Mouse (Mus musculus): ENCODE results near the gene Lgi4. TPM values are rescaled to one million over a fixed set of nuclear protein-coding genes. Genes with fewer than 3 reads are reported as not detected.
A peak's percentile ranks its signal among the peaks of the same experiment; 100 is the strongest.

The Lgi4 gene
- polyA plus RNA-seq, 1 experiment from 2014 or later: not detected

GRCm38 (mm10) chr7:31109796-31110195, 50.7 kb downstream of the Lgi4 start:
- Histone ChIP-seq H3K9me3 (ENCODE audit: low read length) (no peaks in the 10 kb centered on the region), H3K36me3 (replicated peaks; ENCODE audit: insufficient read depth, low read length) (no peaks in the 10 kb centered on the region; the same call in 1 of the 2 replicates), H3K27ac (ENCODE audit: low read depth) (no peak overlapping the region), H3K9ac (replicated peaks) (peak overlapping the region; percentile 21; the same call in 1 of the 2 replicates), H3K4me1 (ENCODE audit: insufficient read depth) (peaks cover 28% of the 10 kb centered on the region), H3K4me2 (ENCODE audit: low read depth, low read length) (no peak overlapping the region), H3K4me3 (ENCODE audit: low read depth, low read length) (no peak overlapping the region), H3K27me3 (ENCODE audit: insufficient read depth, low read length) (no peaks in the 10 kb centered on the region)
- TF ChIP-seq EP300 (IDR thresholded peaks at IDR 0.05; ENCODE audit: low read depth) (no peak), CTCF (IDR thresholded peaks at IDR 0.05; ENCODE audit: low read depth) (no peak)
- no peak for DNase-seq
- ATAC-seq: no peak
- WGBS (ENCODE audit: insufficient replicate concordance): 70% methylated on average over 5 of the region's 5 CpGs

- Histone ChIP-seq H3K9ac (replicated peaks) (no peak overlapping the region), H3K4me2 (ENCODE audit: low read depth, low read length) (peak overlapping the region; percentile 69; the same call in 1 of the 2 replicates), H3K9me3 (ENCODE audit: low read length) (no peaks in the 10 kb centered on the region), H3K4me1 (ENCODE audit: insufficient read depth) (peaks cover 31% of the 10 kb centered on the region), H3K27me3 (ENCODE audit: insufficient read depth, low read length) (no peaks in the 10 kb centered on the region), H3K27ac (ENCODE audit: low read depth) (0 out of 2 replicates have a peak overlapping the region, but pooled peaks have one; percentile 29), H3K4me3 (ENCODE audit: low read depth, low read length) (no peak overlapping the region), H3K36me3 (replicated peaks; ENCODE audit: insufficient read depth, low read length) (no peaks in the 10 kb centered on the region; the same call in 1 of the 2 replicates)
- no peak for DNase-seq
- no peak for ATAC-seq
- TF ChIP-seq CTCF (IDR thresholded peaks at IDR 0.05; ENCODE audit: low read depth): no peak
- TF ChIP-seq EP300 (IDR thresholded peaks at IDR 0.05; ENCODE audit: low read depth): no peak
- 50% methylated on average over 15 of the region's 15 CpGs for WGBS (ENCODE audit: insufficient replicate concordance)
Observed at GRCm38 (mm10) chr7:31110861-31111385, 51.8 kb downstream of the Lgi4 start.

GRCm38 (mm10) chr7:31112036-31112435, 52.9 kb downstream of the Lgi4 start:
- 0 out of 2 replicates have a peak overlapping the region, but pooled peaks have one; percentile 11 for H3K9ac ChIP-seq (replicated peaks)
- WGBS (ENCODE audit: insufficient replicate concordance): 27% methylated on average over 4 of the region's 4 CpGs

GRCm38 (mm10) chr7:31113800-31114199, 54.7 kb downstream of the Lgi4 start:
- H3K36me3 ChIP-seq (replicated peaks; ENCODE audit: insufficient read depth, low read length): no peaks in the 10 kb centered on the region
- no peaks in the 10 kb centered on the region for H3K9me3 ChIP-seq (ENCODE audit: low read length)
- no peaks in the 10 kb centered on the region for H3K27me3 ChIP-seq (ENCODE audit: insufficient read depth, low read length)
- ATAC-seq (no peak), DNase-seq (no peak)
- H3K27ac ChIP-seq (ENCODE audit: low read depth): peak overlapping the region; percentile 92
- peak overlapping the region; percentile 69 for H3K4me2 ChIP-seq (ENCODE audit: low read depth, low read length)
- TF ChIP-seq EP300 (IDR thresholded peaks at IDR 0.05; ENCODE audit: low read depth) (no peak), CTCF (IDR thresholded peaks at IDR 0.05; ENCODE audit: low read depth) (no peak)
- H3K4me3 ChIP-seq (ENCODE audit: low read depth, low read length): peak overlapping the region; percentile 43
- 60% methylated on average over 6 of the region's 6 CpGs for WGBS (ENCODE audit: insufficient replicate concordance)
- H3K4me1 ChIP-seq (ENCODE audit: insufficient read depth): peaks cover 33% of the 10 kb centered on the region
- H3K9ac ChIP-seq (replicated peaks): peak overlapping the region; percentile 65

More at GRCm38 (mm10) chr7:31112036-31112435, 52.9 kb downstream of the Lgi4 start:
- no peak for DNase-seq
- no peaks in the 10 kb centered on the region for H3K27me3 ChIP-seq (ENCODE audit: insufficient read depth, low read length)
- H3K27ac ChIP-seq (ENCODE audit: low read depth): no peak overlapping the region
- H3K4me1 ChIP-seq (ENCODE audit: insufficient read depth): peaks cover 35% of the 10 kb centered on the region
- no peaks in the 10 kb centered on the region for H3K9me3 ChIP-seq (ENCODE audit: low read length)
- H3K36me3 ChIP-seq (replicated peaks; ENCODE audit: insufficient read depth, low read length): no peaks in the 10 kb centered on the region; the same call in 1 of the 2 replicates
- no peak for TF ChIP-seq EP300 (IDR thresholded peaks at IDR 0.05; ENCODE audit: low read depth)
- no peak for TF ChIP-seq CTCF (IDR thresholded peaks at IDR 0.05; ENCODE audit: low read depth)
- ATAC-seq: no peak
- H3K4me3 ChIP-seq (ENCODE audit: low read depth, low read length): no peak overlapping the region
- peak overlapping the region; percentile 69 for H3K4me2 ChIP-seq (ENCODE audit: low read depth, low read length)

- peaks cover 30% of the 10 kb centered on the region for H3K4me1 ChIP-seq (ENCODE audit: insufficient read depth)
- H3K36me3 ChIP-seq (replicated peaks; ENCODE audit: insufficient read depth, low read length): no peaks in the 10 kb centered on the region
- no peaks in the 10 kb centered on the region for H3K9me3 ChIP-seq (ENCODE audit: low read length)
- TF ChIP-seq CTCF (IDR thresholded peaks at IDR 0.05; ENCODE audit: low read depth) (peak; percentile 42), EP300 (IDR thresholded peaks at IDR 0.05; ENCODE audit: low read depth) (no peak)
- H3K4me2 ChIP-seq (ENCODE audit: low read depth, low read length): peak overlapping the region; percentile 69
- WGBS (ENCODE audit: insufficient replicate concordance): 55% methylated on average over 10 of the region's 10 CpGs
- H3K4me3 ChIP-seq (ENCODE audit: low read depth, low read length): peak overlapping the region; percentile 43
- peak overlapping the region; percentile 65 for H3K9ac ChIP-seq (replicated peaks)
- DNase-seq: peak; percentile 56
- peak overlapping the region; percentile 92 for H3K27ac ChIP-seq (ENCODE audit: low read depth)
- peak; percentile 26 for ATAC-seq
- H3K27me3 ChIP-seq (ENCODE audit: insufficient read depth, low read length): no peaks in the 10 kb centered on the region
Observed at GRCm38 (mm10) chr7:31114646-31115045, 55.5 kb downstream of the Lgi4 start.

- ATAC-seq: peak; percentile 90
- H3K27ac ChIP-seq (ENCODE audit: low read depth): peak within 1 kb of the TSS; percentile 92
- peak within 1 kb of the TSS; percentile 69 for H3K4me2 ChIP-seq (ENCODE audit: low read depth, low read length)
- 36% methylated on average over 11 of the region's 15 CpGs for WGBS (ENCODE audit: insufficient replicate concordance)
- peak within 1 kb of the TSS; percentile 65 for H3K9ac ChIP-seq (replicated peaks)
- TF ChIP-seq CTCF (IDR thresholded peaks at IDR 0.05; ENCODE audit: low read depth) (no peak), EP300 (IDR thresholded peaks at IDR 0.05; ENCODE audit: low read depth) (no peak)
- no peaks in the 10 kb centered on the region for H3K9me3 ChIP-seq (ENCODE audit: low read length)
- no peaks in the 10 kb centered on the region for H3K36me3 ChIP-seq (replicated peaks; ENCODE audit: insufficient read depth, low read length)
- DNase-seq: peak; percentile 82
- no peaks in the 10 kb centered on the region for H3K27me3 ChIP-seq (ENCODE audit: insufficient read depth, low read length)
- H3K4me1 ChIP-seq (ENCODE audit: insufficient read depth): peaks cover 27% of the 10 kb centered on the region
- H3K4me3 ChIP-seq (ENCODE audit: low read depth, low read length): peak within 1 kb of the TSS; percentile 43
Observed at GRCm38 (mm10) chr7:31115182-31115581, 56.0 kb downstream of the Lgi4 start, which contains the start of gene Hpn. Gene Hpn, minus strand, starts transcription at chr7:31115290.

Measured in liver, postnatal 0 days (tissue).